Mouse (Mus musculus) liver, postnatal 0 days (tissue): ENCODE results near the gene Lmod2. TPM values are rescaled to one million over a fixed set of nuclear protein-coding genes. Genes with fewer than 3 reads are reported as not detected.

Experiments
- ATAC-seq: fragments of 200-750 bp; cut with Nextera tagmentation; 2 replicates; pipeline ENCODE4 v1.8.0; 2017; ENCODE audit warnings: mild to moderate bottlenecking, moderate library complexity
- DNase-seq: peaks from one replicate; pipeline ENCODE4 v3.0.0-alpha.2; 2016
- H3K27ac ChIP-seq: fragments of 300-500 bp; sonication (generic); 2 replicates; pipeline ENCODE4 v1.5.1; 2014; ENCODE audit warnings: antibody characterized with exemption, moderate library complexity, mild to moderate bottlenecking, low read depth
- H3K27me3 ChIP-seq: fragments of 300-500 bp; sonication (generic); 2 replicates; pipeline ENCODE4 v1.6.1; 2014; ENCODE audit warnings: low read length, control low read depth, mixed read lengths; ENCODE audit not compliant: insufficient read depth
- H3K36me3 ChIP-seq: fragments of 300-500 bp; sonication (generic); replicated peaks from 2 replicates; pipeline ENCODE4 v1.6.1; 2014; ENCODE audit warnings: mild to moderate bottlenecking, control low read depth, low read length, moderate library complexity, mixed read lengths; ENCODE audit not compliant: insufficient read depth
- H3K4me1 ChIP-seq: fragments of 300-500 bp; sonication (generic); 2 replicates; pipeline ENCODE4 v1.6.1; 2014; ENCODE audit warnings: antibody characterized with exemption, mild to moderate bottlenecking, control low read depth; ENCODE audit not compliant: insufficient read depth
- H3K4me2 ChIP-seq: fragments of 300-500 bp; sonication (generic); 2 replicates; pipeline ENCODE4 v1.6.1; 2014; ENCODE audit warnings: low read depth, mild to moderate bottlenecking, low read length, moderate library complexity, mixed read lengths
- H3K4me3 ChIP-seq: fragments of 300-500 bp; sonication (generic); 2 replicates; pipeline ENCODE4 v1.5.1; 2014; ENCODE audit warnings: low read depth, low read length
- H3K9ac ChIP-seq: fragments of 300-500 bp; sonication (generic); replicated peaks from 2 replicates; pipeline ENCODE4 v1.6.1; 2014; ENCODE audit warnings: mild to moderate bottlenecking, moderate library complexity
- H3K9me3 ChIP-seq: fragments of 300-500 bp; sonication (generic); 2 replicates; pipeline ENCODE4 v1.6.1; 2016; ENCODE audit warnings: mild to moderate bottlenecking, control low read depth, low read length, mixed read lengths
- CTCF ChIP-seq: sonication (generic); IDR thresholded peaks from 2 replicates; pipeline ENCODE4 v1.5.1; 2016; ENCODE audit warnings: antibody characterized with exemption, low read depth
- EP300 ChIP-seq: IDR thresholded peaks from 2 replicates; pipeline ENCODE4 v1.6.1; 2016; ENCODE audit warnings: antibody characterized with exemption, low read depth, mild to moderate bottlenecking
- WGBS: fragments of 180-500 bp; shearing (Covaris S2); extraction: QIAGEN DNeasy Blood & Tissue Kit; methylation state at CpG from one replicate; pipeline ENCODE4 v1.1.7; 2014; ENCODE audit not compliant: insufficient replicate concordance; 5-methylcytosine and 5-hydroxymethylcytosine counted together
- polyA plus RNA-seq: library from polyadenylated mRNA; unstranded; fragments of >200 nt; fragmentation: Nextera tagmentation; extraction: Ambion mirVana; gene quantifications from 2 replicates; pipeline ENCODE4 v1.2.1, GENCODE M21; 2015

Gene Lmod2
- polyA plus RNA-seq, 1 experiment from 2014 or later: 0.05 TPM

DNA sequence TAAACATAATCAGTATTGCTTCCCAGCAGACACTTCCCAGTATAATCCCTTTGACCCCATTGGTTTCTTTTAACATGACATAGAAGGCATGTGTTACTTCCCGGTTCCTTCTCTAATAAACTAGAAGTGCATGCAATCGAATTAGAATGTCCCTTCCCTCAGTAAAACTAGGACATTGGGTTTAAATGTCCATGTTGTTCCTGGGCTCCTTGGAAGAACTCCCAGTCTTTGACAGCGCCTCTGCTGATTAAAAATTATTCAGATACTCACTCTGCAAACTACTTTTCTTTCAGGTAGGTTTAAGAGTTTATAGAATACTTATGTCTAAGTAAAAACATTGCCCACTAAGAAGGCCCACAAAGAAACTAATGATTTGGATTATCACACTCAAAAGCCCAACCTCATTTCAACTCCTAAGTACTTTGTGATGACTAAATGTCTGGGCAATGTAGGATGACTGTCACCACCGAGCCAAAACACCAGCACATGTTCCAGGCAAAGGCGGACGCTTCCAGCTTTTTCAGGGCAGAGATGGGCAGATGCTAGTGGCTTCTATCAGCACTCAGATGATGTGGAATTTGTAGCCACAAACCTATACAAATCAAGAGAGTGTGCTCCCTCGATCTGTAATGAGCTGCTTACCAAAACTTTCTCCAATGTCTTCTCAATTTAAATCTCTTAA lies 14.7 kb downstream of the Lmod2 start:
- H3K9ac ChIP-seq: no peak overlapping the region
- DNase-seq (no peak), ATAC-seq (no peak)
- H3K27me3 ChIP-seq: no peaks in the 10 kb centered on the region
- no peak for TF ChIP-seq EP300
- no peak overlapping the region for H3K27ac ChIP-seq
- H3K4me3 ChIP-seq: no peak overlapping the region
- WGBS: 82% methylated on average over 7 of the region's 7 CpGs
- H3K36me3 ChIP-seq: peaks cover 33% of the 10 kb centered on the region
- H3K9me3 ChIP-seq: no peaks in the 10 kb centered on the region
- no peak overlapping the region for H3K4me2 ChIP-seq
- no peaks in the 10 kb centered on the region for H3K4me1 ChIP-seq

DNA sequence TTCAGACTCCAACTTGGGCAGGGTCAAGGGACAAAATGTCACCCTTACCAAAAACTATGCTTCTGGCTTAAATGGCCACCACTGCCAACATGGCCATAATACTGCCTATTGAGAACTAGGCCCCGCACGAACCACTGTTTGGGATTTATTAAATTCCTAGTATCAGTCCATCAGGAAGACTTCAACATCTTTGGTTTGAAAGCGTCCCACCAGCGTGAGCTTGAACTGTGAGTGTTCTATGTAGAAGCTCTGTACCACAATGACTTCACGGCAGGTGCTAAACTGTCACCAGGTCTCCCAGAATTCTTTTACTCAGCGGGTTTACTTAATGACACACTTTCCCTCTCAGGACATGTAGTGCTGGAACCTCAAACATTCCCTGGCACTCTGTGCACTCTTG lies 15.8 kb downstream of the Lmod2 start:
- 93% methylated on average over 6 of the region's 6 CpGs for WGBS
- no peaks in the 10 kb centered on the region for H3K27me3 ChIP-seq
- no peaks in the 10 kb centered on the region for H3K9me3 ChIP-seq
- H3K4me3 ChIP-seq: no peak overlapping the region
- no peak for ATAC-seq
- H3K4me2 ChIP-seq: no peak overlapping the region
- H3K9ac ChIP-seq: no peak overlapping the region
- H3K4me1 ChIP-seq: no peaks in the 10 kb centered on the region
- no peak for TF ChIP-seq EP300
- TF ChIP-seq CTCF: no peak
- H3K27ac ChIP-seq: no peak overlapping the region
- no peak for DNase-seq
- H3K36me3 ChIP-seq: peaks cover 44% of the 10 kb centered on the region

DNA sequence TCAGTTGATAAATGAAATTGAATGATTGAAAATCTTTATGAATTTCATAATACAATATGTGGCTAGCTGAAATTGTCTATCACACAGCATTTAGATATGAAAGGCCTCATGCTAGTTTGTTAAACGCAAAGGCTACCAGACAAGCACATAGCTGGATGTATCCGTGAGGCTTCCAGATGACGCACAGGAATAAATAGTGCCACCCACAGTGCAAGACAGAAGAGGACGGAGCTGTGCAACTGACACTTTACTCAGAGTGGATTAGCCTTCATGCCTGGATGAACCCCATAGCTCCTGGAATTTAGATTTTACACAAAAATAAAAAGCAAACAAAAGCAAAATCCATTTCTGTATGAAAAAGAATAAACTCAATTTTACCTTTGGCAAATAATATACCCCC lies 16.4 kb downstream of the Lmod2 start:
- WGBS: 90% methylated on average over 4 of the region's 4 CpGs
- ATAC-seq (no peak), DNase-seq (no peak)
- Histone ChIP-seq H3K4me1 (no peaks in the 10 kb centered on the region), H3K4me3 (no peak overlapping the region), H3K9ac (no peak overlapping the region), H3K27me3 (no peaks in the 10 kb centered on the region), H3K4me2 (no peak overlapping the region), H3K9me3 (no peaks in the 10 kb centered on the region), H3K36me3 (peaks cover 44% of the 10 kb centered on the region), H3K27ac (no peak overlapping the region)
- no peak for TF ChIP-seq CTCF

DNA sequence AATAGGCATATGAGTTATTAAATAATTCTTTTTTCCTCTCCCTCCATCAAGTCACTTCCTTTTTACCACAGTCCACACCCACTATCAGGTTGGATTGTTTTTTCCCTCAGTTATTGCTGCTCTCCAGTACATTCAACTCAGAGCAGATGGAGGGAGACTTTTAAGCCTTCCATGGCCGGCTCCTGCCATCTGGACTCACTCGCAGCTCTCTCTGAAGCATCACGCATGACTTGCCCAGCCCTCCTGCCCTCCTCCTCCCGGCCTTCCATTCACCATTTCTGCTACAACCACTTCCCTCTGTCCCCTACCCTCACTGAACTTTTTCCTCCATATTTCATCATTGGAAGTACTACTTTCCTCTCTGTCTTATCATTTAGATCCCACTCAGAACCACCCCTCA lies 19.2 kb downstream of the Lmod2 start:
- 91% methylated on average over 4 of the region's 4 CpGs for WGBS

DNA sequence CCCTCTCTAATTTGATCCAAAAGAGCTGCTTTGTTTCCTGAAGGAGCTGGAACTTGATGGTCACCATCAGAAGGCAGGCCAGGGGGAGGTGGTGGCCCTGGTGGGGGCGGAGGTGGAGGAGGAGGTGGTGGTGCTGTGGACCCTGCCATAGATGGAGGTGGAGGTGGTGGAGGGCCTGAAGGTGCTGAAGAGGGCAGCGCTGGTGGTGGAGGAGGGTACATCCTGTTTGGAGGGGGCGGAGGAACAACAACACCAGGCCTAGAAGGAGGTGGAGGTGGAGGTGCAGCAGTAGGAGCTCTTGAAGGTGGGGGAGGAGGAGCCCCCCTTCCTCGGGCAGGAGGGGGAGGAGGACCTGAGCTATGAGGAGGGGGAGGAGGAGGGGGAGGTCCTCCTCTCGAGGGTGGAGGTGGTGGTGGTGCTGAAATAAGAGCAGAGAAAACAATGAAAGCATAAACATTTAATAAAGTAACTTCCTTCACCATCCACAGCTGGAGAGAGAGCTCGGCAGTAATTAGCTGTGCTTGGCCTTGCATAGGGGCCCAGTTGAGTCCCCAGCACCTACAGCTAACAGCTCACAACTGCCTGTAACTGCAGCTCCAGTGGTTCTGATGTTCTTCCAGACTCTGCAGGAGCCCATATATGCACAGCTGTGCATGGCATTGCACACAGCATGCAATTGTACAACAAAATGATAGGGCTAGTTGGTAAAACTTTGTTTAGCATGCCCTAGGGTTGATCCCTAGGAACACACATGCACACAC lies 21.9 kb downstream of the Lmod2 start:
- no peaks in the 10 kb centered on the region for H3K4me1 ChIP-seq
- DNase-seq (no peak), ATAC-seq (no peak)
- no peak overlapping the region for H3K9ac ChIP-seq
- WGBS: 68% methylated on average over 6 of the region's 6 CpGs
- no peak overlapping the region for H3K27ac ChIP-seq
- no peak overlapping the region for H3K4me3 ChIP-seq
- no peak overlapping the region for H3K4me2 ChIP-seq
- no peaks in the 10 kb centered on the region for H3K9me3 ChIP-seq
- H3K36me3 ChIP-seq: peaks cover 47% of the 10 kb centered on the region
- H3K27me3 ChIP-seq: no peaks in the 10 kb centered on the region
- TF ChIP-seq CTCF: no peak
- no peak for TF ChIP-seq EP300

More for the DNA sequence above, 19.2 kb downstream of the Lmod2 start:
- no peaks in the 10 kb centered on the region for H3K27me3 ChIP-seq
- H3K4me1 ChIP-seq: no peaks in the 10 kb centered on the region
- ATAC-seq (no peak), DNase-seq (no peak)
- H3K9me3 ChIP-seq: no peaks in the 10 kb centered on the region
- no peak overlapping the region for H3K4me2 ChIP-seq
- no peak overlapping the region for H3K9ac ChIP-seq
- H3K27ac ChIP-seq: no peak overlapping the region
- no peak overlapping the region for H3K4me3 ChIP-seq
- TF ChIP-seq CTCF: no peak
- TF ChIP-seq EP300: no peak
- H3K36me3 ChIP-seq: peaks cover 54% of the 10 kb centered on the region

DNA sequence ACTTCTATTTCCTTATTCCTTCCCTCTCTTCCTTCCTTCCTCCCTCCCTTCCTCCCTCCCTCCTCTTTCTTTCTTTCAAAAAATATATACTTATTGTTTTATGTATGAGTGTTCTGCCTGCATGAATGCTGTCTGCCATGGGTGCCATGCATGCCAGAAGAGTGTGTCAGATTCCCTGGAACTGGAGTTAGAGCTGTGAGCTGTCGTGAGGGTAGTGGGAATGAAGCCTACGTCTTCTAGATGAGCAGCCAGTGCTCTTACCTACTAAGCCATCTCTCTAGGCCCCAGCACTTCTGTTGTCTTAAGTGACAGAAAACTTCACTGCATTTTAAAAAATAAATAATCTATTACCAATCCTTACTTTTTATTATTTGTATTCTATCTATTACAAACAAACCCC lies 23.4 kb downstream of the Lmod2 start:
- peaks cover 43% of the 10 kb centered on the region for H3K36me3 ChIP-seq
- DNase-seq: no peak
- no peak overlapping the region for H3K27ac ChIP-seq
- no peak overlapping the region for H3K4me3 ChIP-seq
- no peak for ATAC-seq
- no peaks in the 10 kb centered on the region for H3K9me3 ChIP-seq
- no peak for TF ChIP-seq CTCF
- no peak for TF ChIP-seq EP300
- no peaks in the 10 kb centered on the region for H3K27me3 ChIP-seq
- H3K4me2 ChIP-seq: no peak overlapping the region
- H3K9ac ChIP-seq: no peak overlapping the region
- WGBS: 82% methylated on average over 2 of the region's 2 CpGs
- no peaks in the 10 kb centered on the region for H3K4me1 ChIP-seq
